Mouse (Mus musculus) monocyte, adult 5-6 weeks (primary cell): ENCODE measurements around the gene Disp3. TPM values are rescaled to one million over a fixed set of nuclear protein-coding genes. Genes with fewer than 3 reads are reported as not detected.

ENCODE experiments used
- ATAC-seq: fragments of 153-309, 156-312 bp; replicated peaks from 2 replicates; pipeline ENCODE4 v1.8.0; 2017; ENCODE audit warnings: mild to moderate bottlenecking; ENCODE audit not compliant: low TSS enrichment, insufficient number of reproducible peaks, severe bottlenecking, poor library complexity, low FRiP score
- total RNA-seq: library from RNA; stranded (forward); fragments of 200-1000, 200-491, 200-594 nt; gene quantifications from 3 replicates; pipeline ENCODE4 v1.2.3, GENCODE M21; 2017

Gene Disp3
- total RNA-seq, result not detected in 3 replicates

- ATAC-seq, result no peak
These were observed at the start of gene Disp3 for GRCm38 (mm10) chr4:148287476-148288054. Disp3 (minus strand) TSS chr4:148287965.

- ATAC-seq, result no peak
These were observed 42.5 kb upstream of the Disp3 start for GRCm38 (mm10) chr4:148330269-148330668.

GRCm38 (mm10) chr4:148329431-148329830 lies 41.7 kb upstream of the Disp3 start:
- no peak for ATAC-seq

- ATAC-seq, result no peak
These were observed 40.5 kb upstream of the Disp3 start for GRCm38 (mm10) chr4:148328237-148328636.

GRCm38 (mm10) chr4:148327266-148327997 lies 39.7 kb upstream of the Disp3 start:
- ATAC-seq, result no peak

- no peak for ATAC-seq
These were observed 39.0 kb upstream of the Disp3 start for GRCm38 (mm10) chr4:148326791-148327190.

- ATAC-seq, result no peak
These were observed 38.2 kb upstream of the Disp3 start for GRCm38 (mm10) chr4:148325951-148326350.

- no peak for ATAC-seq
These were observed 37.3 kb upstream of the Disp3 start for GRCm38 (mm10) chr4:148325057-148325456.

GRCm38 (mm10) chr4:148322152-148322551 lies 34.4 kb upstream of the Disp3 start:
- no peak for ATAC-seq

GRCm38 (mm10) chr4:148319366-148319765 lies 31.6 kb upstream of the Disp3 start:
- ATAC-seq, result no peak

GRCm38 (mm10) chr4:148315377-148316175 lies 27.8 kb upstream of the Disp3 start:
- ATAC-seq, result no peak

- ATAC-seq, result no peak
These were observed 26.6 kb upstream of the Disp3 start for GRCm38 (mm10) chr4:148314396-148314795.

GRCm38 (mm10) chr4:148313601-148314000 lies 25.8 kb upstream of the Disp3 start:
- ATAC-seq, result no peak

- no peak for ATAC-seq
These were observed 24.7 kb upstream of the Disp3 start for GRCm38 (mm10) chr4:148312296-148313116.

- ATAC-seq, result no peak
These were observed 23.1 kb upstream of the Disp3 start for GRCm38 (mm10) chr4:148310845-148311244.

GRCm38 (mm10) chr4:148310126-148310525 lies 22.4 kb upstream of the Disp3 start:
- ATAC-seq, result no peak

- ATAC-seq, result no peak
These were observed 18.8 kb upstream of the Disp3 start for GRCm38 (mm10) chr4:148306406-148307083.

- ATAC-seq, result no peak
These were observed 11.0 kb upstream of the Disp3 start for GRCm38 (mm10) chr4:148298720-148299119.
